Mouse (Mus musculus) hindbrain, embryonic 13.5 days (tissue): ENCODE data around the gene Mphosph8. TPM values are rescaled to one million over a fixed set of nuclear protein-coding genes. Genes with fewer than 3 reads are reported as not detected.
A peak's percentile ranks its signal among the peaks of the same experiment; 100 is the strongest.

Source experiments
- ATAC-seq: fragments of 200-750 bp; cut with Nextera tagmentation; 2 replicates; pipeline ENCODE4 v1.8.0; 2017; ENCODE audit warnings: moderate TSS enrichment; ENCODE audit not compliant: low FRiP score
- H3K27ac ChIP-seq: fragments of 300-500 bp; sonication (generic); 2 replicates; pipeline ENCODE4 v1.5.1; 2015; ENCODE audit warnings: inconsistent platforms, mild to moderate bottlenecking, moderate library complexity
- H3K27me3 ChIP-seq: fragments of 300-500 bp; sonication (generic); 2 replicates; pipeline ENCODE4 v1.6.1; 2015; ENCODE audit warnings: mild to moderate bottlenecking, inconsistent platforms
- H3K36me3 ChIP-seq: fragments of 300-500 bp; sonication (generic); 2 replicates; pipeline ENCODE4 v1.6.1; 2015; ENCODE audit warnings: mild to moderate bottlenecking, inconsistent platforms
- H3K4me1 ChIP-seq: fragments of 300-500 bp; sonication (generic); replicated peaks from 2 replicates; pipeline ENCODE4 v1.6.1; 2015; ENCODE audit warnings: inconsistent platforms
- H3K4me2 ChIP-seq: fragments of 300-500 bp; sonication (generic); 2 replicates; pipeline ENCODE4 v1.6.1; 2015; ENCODE audit warnings: inconsistent platforms, mild to moderate bottlenecking, moderate library complexity
- H3K4me3 ChIP-seq: fragments of 300-500 bp; sonication (generic); 2 replicates; pipeline ENCODE4 v1.5.1; 2015; ENCODE audit warnings: mild to moderate bottlenecking, inconsistent platforms
- H3K9ac ChIP-seq: fragments of 300-500 bp; sonication (generic); 2 replicates; pipeline ENCODE4 v1.6.1; 2015; ENCODE audit warnings: mild to moderate bottlenecking, inconsistent platforms
- H3K9me3 ChIP-seq: fragments of 300-500 bp; sonication (generic); 2 replicates; pipeline ENCODE4 v1.6.1; 2016; ENCODE audit warnings: inconsistent platforms
- WGBS: fragments of 180-500 bp; shearing (Covaris S2); methylation state at CpG from one replicate; pipeline ENCODE4 v1.1.7; 2015; 5-methylcytosine and 5-hydroxymethylcytosine counted together
- polyA plus RNA-seq: library from polyadenylated mRNA; unstranded; fragments of >200 nt; fragmentation: Nextera tagmentation; extraction: Ambion mirVana; gene quantifications from 2 replicates; pipeline ENCODE4 v1.2.1, GENCODE M21; 2015

Gene Mphosph8
- 48.2 and 48.5 TPM in 2 replicates for polyA plus RNA-seq

DNA sequence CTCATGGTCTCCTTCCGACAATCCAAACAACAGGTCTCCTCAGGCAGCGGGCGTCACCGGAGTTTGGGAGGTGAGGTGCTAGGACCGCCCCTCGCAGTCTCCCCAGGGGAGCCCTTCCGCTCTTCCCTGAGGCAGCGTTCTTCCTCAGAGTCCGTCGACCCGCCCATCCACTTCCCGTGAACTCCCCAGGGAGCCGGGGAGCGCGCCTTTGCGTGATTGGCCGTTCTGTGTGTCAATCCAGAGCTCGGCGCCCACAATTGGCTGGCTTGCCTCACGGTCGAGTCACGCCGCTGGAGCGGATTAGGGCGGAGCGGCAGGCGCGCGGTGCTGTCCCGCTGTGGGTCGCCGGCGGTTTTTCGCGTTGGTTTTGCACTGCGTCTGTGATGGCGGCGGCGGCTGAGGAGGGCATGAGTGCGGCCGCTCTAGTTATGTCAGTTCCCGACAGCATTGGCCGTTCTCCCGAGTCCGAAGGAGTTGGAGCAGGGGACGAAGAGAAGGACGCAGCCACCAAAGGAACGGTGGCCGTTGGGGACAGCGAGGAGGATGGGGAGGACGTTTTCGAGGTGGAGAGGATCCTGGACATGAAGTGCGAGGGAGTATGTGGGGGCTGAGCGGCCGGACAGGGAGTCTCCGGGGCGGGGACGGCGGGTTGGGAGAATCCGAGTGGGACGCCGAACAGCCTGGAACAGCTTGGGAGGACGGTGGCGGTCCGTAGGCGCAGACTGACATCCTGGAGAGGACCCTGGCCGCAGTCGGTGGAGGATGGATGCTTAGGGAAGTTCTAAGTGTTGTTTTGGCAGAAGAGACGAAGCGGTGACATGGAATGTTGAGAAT lies at the start of gene Mphosph8:
Gene Mphosph8, plus strand, starts transcription at position 280 of the 834 bp plus-strand sequence.
- peaks cover 27% of the 10 kb centered on the region for H3K4me1 ChIP-seq
- peak; percentile 100 for ATAC-seq
- under 1% methylated on average over 70 of the region's 70 CpGs for WGBS
- peak within 1 kb of the TSS; percentile 86 for H3K9ac ChIP-seq
- H3K36me3 ChIP-seq, result peaks cover 10% of the 10 kb centered on the region
- peak within 1 kb of the TSS; percentile 93 for H3K27ac ChIP-seq
- peak within 1 kb of the TSS; percentile 92 for H3K4me3 ChIP-seq
- no peaks in the 10 kb centered on the region for H3K9me3 ChIP-seq
- peak within 1 kb of the TSS; percentile 70 for H3K4me2 ChIP-seq
- no peaks in the 10 kb centered on the region for H3K27me3 ChIP-seq

DNA sequence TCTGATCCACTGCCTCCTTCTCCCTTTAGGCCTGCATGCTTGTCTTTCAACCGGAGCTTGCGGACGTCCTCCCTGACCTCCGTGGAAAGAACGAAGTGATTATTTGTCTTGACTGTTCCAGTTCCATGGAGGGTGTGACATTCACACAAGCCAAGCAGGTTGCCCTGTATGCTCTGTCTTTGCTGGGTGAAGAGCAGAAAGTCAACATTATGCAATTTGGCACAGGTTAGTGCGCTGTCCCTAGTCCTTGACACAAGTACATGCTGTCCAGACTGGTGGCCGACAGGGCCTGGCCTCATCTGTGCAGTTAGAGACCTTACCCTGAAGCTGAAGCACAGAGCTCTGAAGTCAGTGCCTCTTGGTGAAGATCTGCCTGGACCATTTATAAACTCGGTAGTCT lies 47.6 kb upstream of the Mphosph8 start:
- H3K36me3 ChIP-seq, result no peaks in the 10 kb centered on the region
- no peak overlapping the region for H3K9ac ChIP-seq
- no peak overlapping the region for H3K4me2 ChIP-seq
- H3K4me3 ChIP-seq, result no peak overlapping the region
- no peaks in the 10 kb centered on the region for H3K9me3 ChIP-seq
- H3K4me1 ChIP-seq, result no peaks in the 10 kb centered on the region
- H3K27me3 ChIP-seq, result no peaks in the 10 kb centered on the region
- ATAC-seq, result no peak
- 90% methylated on average over 8 of the region's 8 CpGs for WGBS
- no peak overlapping the region for H3K27ac ChIP-seq

DNA sequence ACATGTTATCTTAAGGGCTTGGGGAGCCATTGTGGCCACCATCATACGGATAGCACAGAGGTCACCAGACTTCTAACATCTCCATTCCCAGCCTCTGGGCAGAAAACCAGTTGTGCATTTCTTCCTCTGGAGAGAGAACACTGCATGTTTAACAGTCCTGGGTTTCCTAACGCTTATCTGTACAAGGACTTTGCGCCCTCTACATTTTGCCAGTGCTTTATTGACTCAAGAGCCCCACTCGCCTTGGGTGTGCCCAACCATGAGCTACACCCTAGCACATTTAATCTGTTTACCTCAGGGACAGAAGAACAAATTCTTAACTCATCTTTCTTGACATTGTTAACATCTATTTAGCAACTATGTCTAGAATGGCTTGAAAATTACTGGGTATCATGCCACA lies 41.8 kb upstream of the Mphosph8 start:
- H3K27me3 ChIP-seq, result no peaks in the 10 kb centered on the region
- no peaks in the 10 kb centered on the region for H3K9me3 ChIP-seq
- no peak for ATAC-seq
- H3K4me1 ChIP-seq, result no peaks in the 10 kb centered on the region
- H3K4me3 ChIP-seq, result no peak overlapping the region
- 88% methylated on average over 4 of the region's 4 CpGs for WGBS
- H3K36me3 ChIP-seq, result no peaks in the 10 kb centered on the region
- H3K27ac ChIP-seq, result no peak overlapping the region
- no peak overlapping the region for H3K4me2 ChIP-seq
- H3K9ac ChIP-seq, result no peak overlapping the region

DNA sequence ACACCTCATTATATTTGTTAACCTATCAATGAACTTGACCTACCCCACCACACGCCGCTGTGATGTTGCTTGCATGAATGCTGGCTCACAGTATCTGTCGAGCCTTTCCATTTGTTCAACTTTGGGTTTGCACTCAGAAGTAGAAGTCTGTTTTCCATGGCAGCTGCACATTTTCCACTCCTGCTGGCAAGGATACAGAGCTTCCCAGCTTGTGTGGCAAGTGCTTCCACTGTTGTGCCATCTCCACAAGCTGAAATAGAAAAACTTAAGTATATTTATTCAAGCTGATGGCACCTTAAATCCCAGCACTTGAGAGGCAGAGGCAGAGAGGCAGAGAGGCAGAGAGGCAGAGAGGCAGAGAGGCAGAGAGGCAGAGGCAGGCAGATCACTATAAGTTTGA lies 39.7 kb upstream of the Mphosph8 start:
- Histone ChIP-seq H3K36me3 (no peaks in the 10 kb centered on the region), H3K27ac (no peak overlapping the region), H3K4me2 (no peak overlapping the region), H3K4me1 (no peaks in the 10 kb centered on the region), H3K4me3 (no peak overlapping the region), H3K9me3 (no peaks in the 10 kb centered on the region), H3K9ac (no peak overlapping the region), H3K27me3 (no peaks in the 10 kb centered on the region)
- WGBS, result 94% methylated on average over 3 of the region's 3 CpGs
- no peak for ATAC-seq

DNA sequence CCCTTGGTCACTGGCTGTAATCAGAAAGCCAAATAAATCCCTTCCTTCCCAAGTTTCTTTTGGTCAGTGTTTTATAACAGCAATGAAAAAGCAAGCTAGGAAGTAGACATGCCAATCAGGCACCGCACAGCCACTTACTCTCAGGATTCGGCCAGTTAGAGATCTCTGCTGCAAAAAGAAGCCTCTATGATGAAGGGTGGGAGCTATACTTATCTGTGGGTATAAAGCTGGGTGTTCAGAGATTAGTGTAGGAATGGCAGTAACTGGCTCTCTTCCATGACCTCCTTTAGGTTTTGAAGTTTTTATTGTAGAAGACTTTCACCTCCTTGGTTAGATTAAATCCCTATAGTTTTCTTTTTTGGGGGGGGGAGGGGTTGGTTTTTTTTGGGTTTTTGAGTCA lies 36.9 kb upstream of the Mphosph8 start:
- 93% methylated on average over 2 of the region's 2 CpGs for WGBS
- ATAC-seq, result no peak
- H3K9me3 ChIP-seq, result no peaks in the 10 kb centered on the region

DNA sequence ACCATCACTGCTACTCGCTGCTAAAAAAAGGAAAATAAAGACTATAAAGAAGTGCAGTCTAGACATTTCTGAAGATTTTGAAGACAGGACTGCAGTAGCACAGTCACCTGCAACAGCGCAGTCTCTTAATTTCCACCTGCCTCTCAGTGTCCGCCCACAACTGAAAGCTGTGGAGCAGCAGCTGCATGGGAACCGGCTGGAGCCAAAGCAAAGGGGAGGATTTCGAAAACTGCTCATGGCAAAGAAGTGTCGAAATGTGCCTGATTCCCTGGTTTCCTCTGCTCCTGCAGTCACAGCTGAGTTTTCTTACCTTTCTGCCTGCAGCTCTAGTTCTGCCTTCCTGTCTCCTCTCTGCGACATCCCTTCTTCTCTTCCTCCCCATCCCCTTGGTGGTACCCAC lies 20.8 kb upstream of the Mphosph8 start:
- ATAC-seq, result no peak
- 72% methylated on average over 7 of the region's 7 CpGs for WGBS
- H3K27ac ChIP-seq, result no peak overlapping the region

More for the DNA sequence above, 36.9 kb upstream of the Mphosph8 start:
- H3K4me3 ChIP-seq, result no peak overlapping the region
- H3K4me2 ChIP-seq, result no peak overlapping the region
- no peaks in the 10 kb centered on the region for H3K27me3 ChIP-seq
- H3K36me3 ChIP-seq, result no peaks in the 10 kb centered on the region
- no peaks in the 10 kb centered on the region for H3K4me1 ChIP-seq
- no peak overlapping the region for H3K27ac ChIP-seq
- H3K9ac ChIP-seq, result no peak overlapping the region

DNA sequence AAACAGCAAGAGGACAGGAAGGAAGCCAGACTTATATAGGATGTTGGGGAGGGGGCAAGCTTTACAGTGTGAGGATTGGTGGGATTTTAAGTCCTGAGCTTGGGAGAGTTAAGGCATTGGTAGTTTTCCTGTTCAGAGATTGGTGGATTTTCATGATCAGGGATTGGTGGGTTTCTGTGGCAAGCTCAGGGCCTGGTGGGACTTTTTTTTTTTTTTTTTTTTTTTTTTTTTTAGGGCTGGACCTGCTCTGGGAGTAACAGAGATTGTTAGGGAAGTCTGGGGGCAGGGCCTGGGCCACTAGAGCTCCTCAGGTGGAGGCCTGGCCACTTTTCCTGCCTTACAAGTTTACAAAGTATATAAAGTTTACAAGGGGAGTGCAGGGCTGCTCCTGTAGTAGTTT lies 18.6 kb upstream of the Mphosph8 start:
- no peak overlapping the region for H3K9ac ChIP-seq
- H3K4me1 ChIP-seq, result no peaks in the 10 kb centered on the region
- H3K4me3 ChIP-seq, result no peak overlapping the region
- H3K27ac ChIP-seq, result no peak overlapping the region
- H3K27me3 ChIP-seq, result no peaks in the 10 kb centered on the region
- no peak overlapping the region for H3K4me2 ChIP-seq
- no peaks in the 10 kb centered on the region for H3K9me3 ChIP-seq
- no peaks in the 10 kb centered on the region for H3K36me3 ChIP-seq
- ATAC-seq, result no peak

More for the DNA sequence above, 20.8 kb upstream of the Mphosph8 start:
- Histone ChIP-seq H3K36me3 (no peaks in the 10 kb centered on the region), H3K4me3 (no peak overlapping the region), H3K4me2 (no peak overlapping the region), H3K9me3 (no peaks in the 10 kb centered on the region), H3K27me3 (no peaks in the 10 kb centered on the region), H3K4me1 (no peaks in the 10 kb centered on the region), H3K9ac (no peak overlapping the region)

DNA sequence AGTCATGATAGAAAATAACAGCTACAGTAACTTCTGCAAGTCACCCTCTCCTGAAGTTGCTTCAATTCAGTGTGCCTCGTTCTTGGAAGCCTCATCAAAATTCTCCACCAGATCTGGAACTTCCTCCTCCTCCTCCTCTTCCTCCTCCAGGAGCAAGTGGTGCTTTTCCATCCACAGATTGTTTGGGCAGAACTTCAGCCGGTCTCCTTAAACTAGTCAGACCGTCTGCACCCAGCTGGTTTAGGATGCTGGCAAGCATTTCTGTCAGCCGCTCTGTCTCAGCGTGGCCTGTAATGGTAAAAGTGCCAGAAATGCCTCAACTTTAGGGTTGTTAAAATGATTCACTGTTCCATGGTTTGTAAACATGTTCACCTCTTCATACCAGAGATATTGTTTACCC lies 2.4 kb upstream of the Mphosph8 start:
- Histone ChIP-seq H3K36me3 (no peaks in the 10 kb centered on the region), H3K27ac (no peak overlapping the region), H3K9ac (no peak overlapping the region), H3K9me3 (no peaks in the 10 kb centered on the region), H3K4me3 (no peak overlapping the region), H3K4me2 (no peak overlapping the region), H3K27me3 (no peaks in the 10 kb centered on the region), H3K4me1 (peaks cover 20% of the 10 kb centered on the region)
- ATAC-seq, result no peak
- 82% methylated on average over 5 of the region's 5 CpGs for WGBS

DNA sequence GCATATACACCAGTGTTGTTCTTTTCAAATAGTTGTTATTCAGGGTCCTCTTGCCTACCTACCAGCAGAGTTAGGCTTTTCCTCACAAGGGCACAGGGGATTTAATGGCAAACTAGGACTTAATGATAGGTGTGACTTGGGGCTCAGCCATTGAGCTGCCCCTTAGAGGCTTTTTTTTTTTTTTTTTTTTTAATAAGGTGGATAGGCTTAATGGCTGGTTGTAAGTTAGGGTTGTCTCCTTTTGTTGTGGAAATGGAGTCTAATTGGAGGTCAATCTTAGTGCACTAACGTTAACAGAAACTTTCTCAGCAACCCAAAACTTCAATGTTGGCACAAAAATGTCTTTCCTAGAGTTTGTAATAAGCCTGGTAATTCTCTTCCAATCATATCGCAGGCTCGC lies 1.1 kb upstream of the Mphosph8 start:
- Histone ChIP-seq H3K27me3 (no peaks in the 10 kb centered on the region), H3K4me1 (peaks cover 27% of the 10 kb centered on the region), H3K27ac (no peak overlapping the region), H3K4me2 (peak overlapping the region; percentile 55), H3K4me3 (no peak overlapping the region), H3K9ac (no peak overlapping the region), H3K9me3 (no peaks in the 10 kb centered on the region), H3K36me3 (no peaks in the 10 kb centered on the region)
- WGBS, result 83% methylated on average over 3 of the region's 3 CpGs
- no peak for ATAC-seq

DNA sequence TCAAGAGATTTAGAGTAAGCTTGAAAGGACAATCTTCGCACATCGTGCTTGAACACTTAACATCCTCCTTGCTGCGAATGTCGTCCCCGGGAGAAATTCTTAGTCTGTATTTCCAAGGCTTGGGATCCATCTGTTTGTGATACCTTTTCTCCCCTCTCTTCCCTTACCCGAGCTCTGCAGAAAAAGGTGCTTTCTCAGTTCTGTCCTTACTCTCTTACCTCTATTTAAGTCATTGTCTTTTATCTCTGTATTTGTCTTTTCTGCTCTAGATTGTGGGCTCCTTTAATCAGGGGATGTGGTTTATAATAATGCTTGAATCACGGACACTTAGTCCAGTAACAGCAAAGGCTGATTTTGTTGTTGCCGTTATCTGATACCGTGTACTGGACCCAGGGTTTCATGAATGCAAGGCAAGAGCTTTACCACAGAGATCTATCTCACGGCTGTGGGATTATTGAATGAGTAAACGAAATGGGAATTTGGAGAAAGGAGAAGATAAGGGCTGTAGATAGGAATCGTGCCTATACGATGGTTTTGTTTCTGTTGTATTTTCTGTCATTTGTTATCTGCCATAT lies 1.1 kb downstream of the Mphosph8 start:
- H3K36me3 ChIP-seq, result peaks cover 12% of the 10 kb centered on the region
- H3K27ac ChIP-seq, result peak overlapping the region; percentile 93
- H3K9me3 ChIP-seq, result no peaks in the 10 kb centered on the region
- 11% methylated on average over 13 of the region's 13 CpGs for WGBS
- peak overlapping the region; percentile 70 for H3K4me2 ChIP-seq
- no peak for ATAC-seq
- peak overlapping the region; percentile 92 for H3K4me3 ChIP-seq
- H3K9ac ChIP-seq, result peak overlapping the region; percentile 86
- peaks cover 27% of the 10 kb centered on the region for H3K4me1 ChIP-seq
- no peaks in the 10 kb centered on the region for H3K27me3 ChIP-seq

DNA sequence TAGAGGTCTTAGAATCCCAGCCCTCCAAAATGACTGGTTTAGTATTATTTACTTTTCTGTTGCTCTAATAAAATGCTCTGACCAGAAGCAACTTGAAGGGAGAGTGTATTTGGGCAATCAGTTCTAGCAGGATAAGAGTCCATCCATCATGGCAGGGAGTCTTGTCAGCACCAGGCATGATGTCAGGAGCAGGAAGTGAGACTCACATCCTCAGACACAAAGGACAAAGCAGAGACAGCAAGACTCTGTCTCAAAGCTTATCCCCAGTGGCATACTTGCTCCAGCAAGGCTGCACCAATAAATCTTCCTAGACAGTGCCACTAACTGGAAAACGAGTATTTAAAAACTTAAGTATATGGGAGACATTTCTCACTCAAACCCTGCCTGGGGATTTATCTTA lies 17.4 kb downstream of the Mphosph8 start:
- no peak overlapping the region for H3K4me2 ChIP-seq
- H3K4me1 ChIP-seq, result no peaks in the 10 kb centered on the region
- H3K9ac ChIP-seq, result no peak overlapping the region
- H3K27ac ChIP-seq, result no peak overlapping the region
- 61% methylated on average over 1 of the region's 1 CpGs for WGBS
- peaks cover 71% of the 10 kb centered on the region for H3K36me3 ChIP-seq
- H3K9me3 ChIP-seq, result no peaks in the 10 kb centered on the region
- H3K27me3 ChIP-seq, result no peaks in the 10 kb centered on the region
- no peak for ATAC-seq
- H3K4me3 ChIP-seq, result no peak overlapping the region

DNA sequence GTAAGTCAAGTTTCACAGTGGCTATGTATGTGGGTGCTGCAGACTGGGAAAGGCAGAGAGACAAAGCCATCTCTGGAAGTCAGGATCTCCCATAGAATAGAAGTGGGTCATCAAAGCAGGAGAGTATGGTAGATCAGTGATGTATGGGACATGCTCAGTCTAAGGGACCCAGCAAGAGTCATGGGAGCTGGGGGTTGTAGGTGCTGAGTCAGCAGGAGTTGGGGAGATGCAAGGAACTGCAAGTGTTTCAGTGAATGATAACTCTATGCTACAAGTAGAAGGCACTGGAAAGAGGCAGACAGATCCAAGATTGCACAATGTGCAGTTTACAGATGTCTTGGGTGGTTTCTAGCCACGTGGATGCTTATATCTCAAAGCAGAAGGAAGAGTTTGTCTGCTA lies 21.1 kb downstream of the Mphosph8 start:
- Histone ChIP-seq H3K9ac (no peak overlapping the region), H3K36me3 (peaks cover 89% of the 10 kb centered on the region), H3K27me3 (no peaks in the 10 kb centered on the region), H3K27ac (no peak overlapping the region), H3K4me1 (no peaks in the 10 kb centered on the region), H3K4me2 (no peak overlapping the region), H3K4me3 (no peak overlapping the region), H3K9me3 (no peaks in the 10 kb centered on the region)
- no peak for ATAC-seq
- WGBS, result 92% methylated on average over 1 of the region's 1 CpGs

DNA sequence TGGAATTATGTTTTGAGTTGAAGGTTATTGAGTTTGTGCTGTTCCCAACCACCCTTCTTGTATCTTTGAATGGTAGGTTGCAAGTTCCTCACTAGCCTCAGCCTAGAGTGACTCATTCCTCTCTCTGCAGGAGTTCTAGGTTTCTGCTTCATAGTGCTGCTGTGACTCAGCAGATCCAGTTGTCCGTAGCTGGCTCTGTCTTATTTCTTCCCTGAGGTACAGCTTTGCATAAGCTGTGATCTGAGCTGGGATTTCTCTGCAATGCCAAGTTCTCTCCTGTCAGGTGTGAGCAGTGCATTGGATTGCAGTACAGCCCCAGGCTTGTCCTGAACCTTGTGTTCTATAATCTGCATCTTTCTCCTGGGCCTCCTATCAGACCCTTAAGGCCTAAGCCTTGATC lies 21.7 kb downstream of the Mphosph8 start:
- Histone ChIP-seq H3K27ac (no peak overlapping the region), H3K9me3 (no peaks in the 10 kb centered on the region), H3K9ac (no peak overlapping the region), H3K4me2 (no peak overlapping the region), H3K4me1 (no peaks in the 10 kb centered on the region), H3K27me3 (no peaks in the 10 kb centered on the region), H3K4me3 (no peak overlapping the region), H3K36me3 (peaks cover 89% of the 10 kb centered on the region)
- WGBS, result 87% methylated on average over 1 of the region's 1 CpGs
- ATAC-seq, result no peak
